Mouse (Mus musculus): Measurements from ENCODE around the gene Prnp. TPM values are rescaled to one million over a fixed set of nuclear protein-coding genes. Genes with fewer than 3 reads are reported as not detected.

Gene Prnp
- polyA plus RNA-seq, 1 experiment from 2014 or later = 102 TPM

DNA sequence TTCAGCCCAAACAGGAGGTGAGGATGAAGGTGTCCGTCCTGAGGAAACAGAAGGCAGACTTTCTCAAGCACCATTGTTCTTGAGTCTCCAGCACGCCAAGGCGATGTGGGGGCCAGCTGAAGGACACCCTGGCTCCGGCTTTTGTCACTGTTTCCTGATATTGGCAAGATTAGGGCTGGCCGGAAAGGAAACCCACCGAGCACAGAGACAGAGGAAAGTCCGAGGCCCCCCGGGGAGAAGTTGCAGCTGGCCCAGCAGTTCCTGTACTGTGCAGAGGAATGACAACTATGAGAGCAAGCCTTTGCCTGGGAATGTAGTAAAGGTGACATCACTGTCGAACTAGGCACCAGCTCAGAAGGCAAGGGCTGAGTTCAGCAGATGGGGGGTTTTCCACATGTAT, 71.1 kb downstream of the Prnp start:
- DNase-seq (ENCODE audit: low spot score) = no peak
- peak; percentile 50 for TF ChIP-seq EP300 (optimal IDR thresholded peaks at IDR 0.05)
- TF ChIP-seq CTCF (IDR thresholded peaks at IDR 0.05; ENCODE audit: low read depth) = no peak
- no peak overlapping the region for H3K27ac ChIP-seq (replicated peaks)
- no peaks in the 10 kb centered on the region for H3K4me1 ChIP-seq (replicated peaks; ENCODE audit: control insufficient read depth, insufficient read depth)
- no peak overlapping the region for H3K4me2 ChIP-seq (replicated peaks; ENCODE audit: low read depth)
- peak; percentile 45; the same call in 1 of the 2 replicates for ATAC-seq (ENCODE audit: low FRiP score, low TSS enrichment)
- H3K9ac ChIP-seq (ENCODE audit: low read length) = no peak overlapping the region
- no peaks in the 10 kb centered on the region; the same call in 1 of the 2 replicates for H3K9me3 ChIP-seq (ENCODE audit: control insufficient read depth, low read length)
- H3K4me3 ChIP-seq (ENCODE audit: low read depth, low read length) = no peak overlapping the region
- WGBS = 35% methylated on average over 9 of the region's 9 CpGs
- H3K27me3 ChIP-seq (ENCODE audit: control insufficient read depth, insufficient read depth, low read length) = no peaks in the 10 kb centered on the region
- H3K36me3 ChIP-seq (ENCODE audit: control insufficient read depth, insufficient read depth, low read length) = no peaks in the 10 kb centered on the region

GRCm38 (mm10) chr2:131982546-131983196, 72.9 kb downstream of the Prnp start:
- WGBS = 14% methylated on average over 6 of the region's 6 CpGs
- Histone ChIP-seq H3K9me3 (ENCODE audit: control insufficient read depth, low read length) (no peaks in the 10 kb centered on the region; the same call in 1 of the 2 replicates), H3K36me3 (ENCODE audit: control insufficient read depth, insufficient read depth, low read length) (no peaks in the 10 kb centered on the region), H3K9ac (ENCODE audit: low read length) (no peak overlapping the region), H3K27me3 (ENCODE audit: control insufficient read depth, insufficient read depth, low read length) (no peaks in the 10 kb centered on the region), H3K4me3 (ENCODE audit: low read depth, low read length) (no peak overlapping the region), H3K27ac (replicated peaks) (no peak overlapping the region), H3K4me2 (replicated peaks; ENCODE audit: low read depth) (no peak overlapping the region), H3K4me1 (replicated peaks; ENCODE audit: control insufficient read depth, insufficient read depth) (no peaks in the 10 kb centered on the region)
- peak; percentile 76; the same call in 1 of the 2 replicates for ATAC-seq (ENCODE audit: low FRiP score, low TSS enrichment)
- DNase-seq (ENCODE audit: low spot score) = peak; percentile 48
- TF ChIP-seq CTCF (IDR thresholded peaks at IDR 0.05; ENCODE audit: low read depth) (peak; percentile 99), EP300 (optimal IDR thresholded peaks at IDR 0.05) (no peak)

- no peaks in the 10 kb centered on the region for H3K4me1 ChIP-seq (replicated peaks; ENCODE audit: control insufficient read depth, insufficient read depth)
- no peak for DNase-seq (ENCODE audit: low spot score)
- H3K36me3 ChIP-seq (ENCODE audit: control insufficient read depth, insufficient read depth, low read length) = no peaks in the 10 kb centered on the region
- no peak overlapping the region for H3K9ac ChIP-seq (ENCODE audit: low read length)
- no peaks in the 10 kb centered on the region for H3K27me3 ChIP-seq (ENCODE audit: control insufficient read depth, insufficient read depth, low read length)
- TF ChIP-seq CTCF (IDR thresholded peaks at IDR 0.05; ENCODE audit: low read depth) (peak; percentile 48), EP300 (optimal IDR thresholded peaks at IDR 0.05) (no peak)
- H3K27ac ChIP-seq (replicated peaks) = no peak overlapping the region
- H3K4me3 ChIP-seq (ENCODE audit: low read depth, low read length) = no peak overlapping the region
- no peak overlapping the region for H3K4me2 ChIP-seq (replicated peaks; ENCODE audit: low read depth)
- no peak for ATAC-seq (ENCODE audit: low FRiP score, low TSS enrichment)
- no peaks in the 10 kb centered on the region for H3K9me3 ChIP-seq (ENCODE audit: control insufficient read depth, low read length)
- 33% methylated on average over 3 of the region's 3 CpGs for WGBS
Observed at GRCm38 (mm10) chr2:131987950-131988349, 78.2 kb downstream of the Prnp start.

Other genes starting within 250 kb of the Prnp start
- gene Erv3, start 50.2 kb upstream of the Prnp start, polyA plus RNA-seq (2015; fragmentation: Nextera tagmentation; extraction: Ambion mirVana) = 0.02 TPM in 1 of 2 replicates, not detected in the other
- gene Prn, start within 50 bp of the Prnp start, polyA plus RNA-seq (2015; fragmentation: Nextera tagmentation; extraction: Ambion mirVana) = 0.17 TPM in 2 replicates
- 16.3 and 22.8 TPM in 2 replicates for gene Prnd, start 40.9 kb downstream of the Prnp start, polyA plus RNA-seq (2015; fragmentation: Nextera tagmentation; extraction: Ambion mirVana)
- gene Rassf2, start 120.3 kb downstream of the Prnp start, polyA plus RNA-seq (2015; fragmentation: Nextera tagmentation; extraction: Ambion mirVana) = 4.6 and 4.8 TPM in 2 replicates
- gene Slc23a2, start 235.2 kb downstream of the Prnp start, polyA plus RNA-seq (2015; fragmentation: Nextera tagmentation; extraction: Ambion mirVana) = 5.4 and 5.6 TPM in 2 replicates

All from stomach, postnatal 0 days (tissue).